Mouse (Mus musculus): ENCODE measurements around the gene Gpr156.
A peak's percentile ranks its signal among the peaks of the same experiment; 100 is the strongest.

The Gpr156 gene

DNA sequence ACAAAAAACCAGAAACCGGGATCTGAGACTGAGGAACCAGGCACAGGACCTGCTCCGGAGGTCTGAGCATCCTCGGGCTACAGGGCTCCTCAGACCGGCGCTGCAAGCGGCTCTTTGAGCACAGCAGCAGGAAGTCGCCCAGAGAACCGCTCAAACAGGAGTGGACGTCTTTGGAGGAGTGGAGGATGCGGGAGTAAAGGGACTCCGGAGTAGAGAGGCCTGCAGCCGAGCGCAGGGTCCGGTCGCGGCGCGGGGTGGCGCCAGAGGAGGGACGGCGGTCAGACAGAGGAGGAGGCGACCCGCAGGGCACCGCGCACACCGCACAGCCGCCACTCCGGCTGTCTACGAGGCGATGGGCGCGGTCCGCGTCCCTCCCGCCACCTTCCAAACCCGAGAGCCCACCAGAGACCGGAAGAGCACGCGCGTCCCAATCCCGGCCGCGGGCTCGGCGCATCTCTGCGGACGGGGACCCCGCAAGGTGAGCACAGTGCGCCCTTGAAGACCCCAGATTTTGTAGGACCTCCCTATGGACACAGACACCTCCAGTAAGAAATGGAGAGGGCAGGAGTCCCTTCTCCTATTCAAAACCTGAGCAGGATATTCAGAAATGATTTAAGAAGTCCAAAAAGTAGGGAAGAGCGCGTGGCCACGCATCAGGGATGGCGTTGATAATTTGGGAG, at the start of gene Gpr156:
Gene Gpr156, plus strand, starts transcription at position 359 of the 680 bp plus-strand sequence.
- peak; percentile 69 for DNase-seq (ENCODE audit: low spot score)

DNA sequence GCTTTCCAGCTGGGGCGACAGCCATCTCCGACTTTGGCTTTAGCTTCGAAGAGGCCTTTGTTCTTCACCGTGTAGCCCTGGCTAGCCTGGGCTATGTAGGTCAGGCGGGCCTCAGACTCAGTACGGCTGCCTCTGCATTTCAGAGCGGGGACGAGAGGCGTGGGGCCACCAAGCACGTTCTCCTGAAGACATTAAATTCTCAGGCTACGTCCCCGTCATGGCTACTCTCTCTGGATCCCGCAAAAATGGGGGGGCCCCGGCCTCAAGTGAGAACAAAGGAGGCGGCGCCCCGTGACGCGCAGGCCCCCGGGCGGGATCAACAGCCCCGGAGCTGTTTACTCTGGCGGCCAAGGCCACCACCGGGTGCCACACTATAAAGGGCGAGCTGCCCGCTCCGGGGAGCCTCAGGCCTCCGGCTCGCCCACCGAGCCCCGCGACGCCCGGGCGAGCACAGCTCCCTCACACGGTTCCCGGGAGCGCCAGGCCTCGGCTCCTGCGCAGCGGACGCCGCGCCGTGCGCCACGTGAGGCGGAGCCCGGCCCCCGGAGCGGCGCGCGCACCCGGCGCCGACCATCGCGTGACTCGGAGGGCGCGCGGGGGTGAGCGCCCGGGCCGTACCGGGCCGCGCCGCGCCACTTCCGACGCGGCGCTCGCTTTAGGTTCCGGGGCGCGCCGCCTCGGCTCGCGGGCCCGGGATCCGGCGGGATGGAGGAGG, 48.3 kb upstream of the Gpr156 start, which contains the start of gene Lrrc58:
Gene Lrrc58, plus strand, starts transcription at position 599 of the 715 bp plus-strand sequence.
- peak; percentile 90 for DNase-seq (ENCODE audit: low spot score)

DNA sequence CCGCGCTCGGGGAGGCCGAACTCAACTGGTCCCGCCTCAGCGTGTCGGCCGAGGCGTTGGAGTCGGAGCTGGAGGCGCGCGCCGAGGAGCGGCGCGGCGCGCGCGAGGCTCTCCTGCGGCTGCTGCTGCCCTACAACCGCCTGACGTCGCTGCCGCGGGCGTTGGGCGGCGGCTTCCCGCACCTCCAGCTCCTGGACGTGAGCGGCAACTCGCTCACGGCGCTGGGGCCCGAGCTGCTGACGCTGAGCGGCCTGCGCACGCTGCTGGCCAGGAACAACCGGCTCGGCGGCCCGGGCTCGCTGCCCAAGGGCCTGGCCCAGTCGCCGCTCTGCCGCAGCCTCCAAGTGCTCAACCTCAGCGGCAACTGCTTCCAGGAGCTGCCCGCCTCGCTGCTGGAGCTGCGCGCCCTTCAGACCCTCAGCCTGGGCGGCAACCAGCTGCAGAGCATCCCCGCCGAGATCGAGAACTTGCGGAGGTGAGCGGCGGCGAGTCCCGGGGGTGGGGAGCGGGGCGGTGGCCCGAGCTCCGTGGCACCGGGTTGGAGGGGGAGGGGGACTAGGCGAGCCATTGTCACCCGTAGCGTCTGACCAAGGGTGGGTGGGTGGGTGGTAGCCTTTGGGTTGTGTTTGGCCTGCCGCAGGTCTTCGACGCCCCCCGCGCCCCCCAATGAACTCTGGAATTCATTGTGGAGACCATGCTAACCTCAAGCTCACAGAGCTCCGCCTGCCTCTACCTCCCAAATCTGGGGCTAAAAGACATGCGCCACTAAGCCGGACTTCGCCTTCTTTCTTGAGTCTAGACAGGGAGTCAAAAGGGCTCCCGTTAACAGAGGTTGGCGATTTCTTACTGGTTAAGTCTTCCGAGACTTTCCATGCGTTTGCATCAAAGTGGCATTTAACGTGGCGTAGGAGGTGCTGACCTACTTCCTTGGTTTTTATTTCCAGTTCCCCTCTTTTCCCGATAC, 47.5 kb upstream of the Gpr156 start:
- DNase-seq (ENCODE audit: low spot score): peak; percentile 74

DNA sequence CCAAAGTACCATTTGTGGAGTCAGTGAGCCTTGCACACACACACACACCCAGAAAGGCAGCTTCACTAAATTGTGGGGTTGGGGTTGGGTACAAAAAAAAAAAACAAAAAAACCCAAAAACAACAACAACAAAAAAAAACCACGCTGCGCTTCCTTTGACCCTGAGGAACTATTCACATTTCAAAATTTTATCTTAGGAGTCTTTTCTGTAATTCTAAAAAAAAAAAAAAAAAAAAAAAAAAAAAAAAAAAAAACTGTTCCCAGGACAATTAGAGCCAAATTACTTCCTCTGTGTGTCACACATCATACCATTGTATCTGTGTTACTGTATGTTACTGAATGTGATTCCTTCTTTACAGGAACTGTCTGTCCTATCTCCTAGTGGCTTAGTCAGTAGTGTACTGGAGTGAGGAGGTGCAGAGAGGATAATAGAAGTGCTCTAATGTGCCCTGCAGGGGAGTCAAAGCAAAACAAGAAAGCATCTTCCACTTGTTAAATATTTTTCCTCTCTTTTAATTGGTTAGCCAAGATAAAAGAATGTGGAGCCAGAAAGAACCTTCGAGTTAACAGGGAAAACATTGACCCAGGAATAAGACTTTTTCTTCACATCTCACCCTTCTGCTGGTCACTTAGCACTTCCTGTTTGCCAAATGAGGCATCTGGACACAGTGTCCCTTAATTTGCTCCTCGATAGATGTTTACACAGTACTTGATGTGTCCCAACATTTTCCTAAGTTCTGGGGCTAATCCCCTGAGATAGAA, 46.6 kb upstream of the Gpr156 start:
- no peak for DNase-seq (ENCODE audit: low spot score)

DNA sequence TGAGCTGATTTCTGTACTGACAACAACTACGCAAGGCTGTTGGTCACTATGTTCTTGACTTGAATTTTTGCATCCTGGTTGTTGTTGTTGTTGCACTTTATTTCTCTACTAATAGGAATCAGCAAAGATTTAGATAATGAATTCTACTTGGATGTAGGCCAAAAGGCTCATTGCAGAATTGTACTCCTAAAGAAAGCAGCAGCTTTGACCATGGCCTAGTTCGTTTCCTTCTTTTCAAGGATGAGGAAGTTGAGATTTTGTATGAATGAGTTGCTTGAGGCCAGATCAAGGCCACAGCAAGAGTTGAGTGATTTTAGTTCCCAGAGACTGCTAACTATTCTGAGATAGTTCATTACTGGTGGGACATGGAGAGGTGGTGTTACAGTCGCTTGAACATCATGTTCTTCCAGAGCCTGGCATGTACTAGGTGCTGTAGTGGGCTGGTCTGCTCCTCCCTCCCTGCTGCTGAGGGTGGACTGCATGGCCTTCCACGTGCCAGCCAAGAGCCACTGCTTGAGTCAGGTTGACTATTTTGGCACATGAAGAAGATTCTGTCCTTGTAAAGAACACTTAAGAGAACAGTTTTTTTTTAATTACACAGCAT, 45.1 kb upstream of the Gpr156 start:
- DNase-seq (ENCODE audit: low spot score): no peak

DNA sequence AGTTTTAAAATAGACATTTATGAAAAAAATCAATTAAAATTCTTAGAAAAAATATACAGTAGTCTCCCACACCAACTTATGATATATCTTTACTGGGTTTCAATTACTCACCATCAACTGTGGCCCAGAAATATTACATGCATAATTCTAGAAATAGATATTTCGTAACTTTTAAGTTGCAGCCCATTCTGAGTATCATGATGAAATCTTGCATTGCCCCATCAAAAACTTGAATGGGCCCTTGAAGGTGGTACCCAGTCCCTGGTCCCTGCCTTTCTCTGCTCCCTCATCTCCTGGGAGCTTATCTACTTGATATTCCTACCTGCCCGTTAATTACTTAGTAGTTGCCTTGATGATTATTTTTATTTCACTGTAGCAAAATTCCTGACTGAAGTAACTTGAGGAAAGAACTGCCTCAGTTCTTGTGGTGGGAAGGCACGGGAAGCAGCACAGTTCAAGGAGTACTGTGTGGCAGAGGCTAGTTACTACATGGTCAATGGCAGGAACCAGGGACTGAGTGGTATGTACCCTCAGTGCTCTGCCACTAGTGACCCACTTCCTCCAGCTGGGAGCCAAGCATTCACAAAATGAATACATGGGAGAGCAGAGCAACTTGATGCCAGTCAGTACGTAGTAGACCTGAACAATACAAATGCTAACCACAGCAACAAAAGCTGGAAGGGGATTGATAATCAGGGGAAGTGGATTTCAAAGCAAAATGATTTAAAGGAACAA, 41.6 kb upstream of the Gpr156 start:
- no peak for DNase-seq (ENCODE audit: low spot score)

DNA sequence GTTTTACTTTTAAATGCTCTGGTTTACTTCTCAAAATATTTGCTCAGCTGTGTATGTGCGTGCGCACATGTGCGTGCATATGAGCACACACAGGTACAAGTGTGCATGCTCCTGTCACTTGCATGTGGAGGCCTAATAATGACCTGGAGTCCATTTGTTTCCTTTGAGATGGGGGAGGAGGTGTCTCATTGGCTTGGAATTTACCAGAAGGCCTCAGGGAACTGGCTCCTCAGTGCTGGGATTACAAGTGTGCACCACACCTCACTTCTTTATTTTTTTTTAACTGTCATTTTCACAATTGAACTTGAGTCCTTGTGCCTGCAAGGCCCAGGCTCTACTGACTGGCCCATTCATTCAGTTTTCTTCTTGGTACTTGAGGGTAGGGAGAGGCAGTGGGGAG, 38.9 kb upstream of the Gpr156 start:
- DNase-seq (ENCODE audit: low spot score): no peak

DNA sequence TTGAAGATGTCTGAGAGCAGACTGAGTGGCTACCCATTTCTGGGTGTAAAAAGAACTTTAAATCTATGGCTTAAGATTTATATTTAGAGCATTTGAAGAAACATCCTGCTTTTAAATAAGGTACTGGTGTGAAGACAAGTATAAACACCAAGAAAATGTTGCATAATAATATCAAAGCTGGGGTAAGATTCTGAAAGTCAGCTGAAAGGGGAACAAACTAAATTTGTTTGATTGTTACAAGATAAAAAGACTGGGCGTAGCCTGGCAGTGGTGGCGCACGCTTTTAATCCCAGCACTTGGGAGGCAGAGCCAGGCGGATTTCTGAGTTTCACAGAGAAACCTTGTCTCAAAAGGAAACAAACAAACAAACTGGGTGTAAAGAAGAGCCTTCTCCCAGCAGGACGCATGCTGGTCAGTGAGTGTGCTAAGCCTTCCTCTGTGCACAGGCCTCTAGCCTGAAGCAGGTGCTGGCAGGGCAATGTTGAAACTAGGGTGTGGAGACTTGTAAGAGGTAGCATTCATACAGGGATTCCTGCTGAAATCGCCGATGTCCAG, 37.3 kb upstream of the Gpr156 start:
- DNase-seq (ENCODE audit: low spot score): no peak

DNA sequence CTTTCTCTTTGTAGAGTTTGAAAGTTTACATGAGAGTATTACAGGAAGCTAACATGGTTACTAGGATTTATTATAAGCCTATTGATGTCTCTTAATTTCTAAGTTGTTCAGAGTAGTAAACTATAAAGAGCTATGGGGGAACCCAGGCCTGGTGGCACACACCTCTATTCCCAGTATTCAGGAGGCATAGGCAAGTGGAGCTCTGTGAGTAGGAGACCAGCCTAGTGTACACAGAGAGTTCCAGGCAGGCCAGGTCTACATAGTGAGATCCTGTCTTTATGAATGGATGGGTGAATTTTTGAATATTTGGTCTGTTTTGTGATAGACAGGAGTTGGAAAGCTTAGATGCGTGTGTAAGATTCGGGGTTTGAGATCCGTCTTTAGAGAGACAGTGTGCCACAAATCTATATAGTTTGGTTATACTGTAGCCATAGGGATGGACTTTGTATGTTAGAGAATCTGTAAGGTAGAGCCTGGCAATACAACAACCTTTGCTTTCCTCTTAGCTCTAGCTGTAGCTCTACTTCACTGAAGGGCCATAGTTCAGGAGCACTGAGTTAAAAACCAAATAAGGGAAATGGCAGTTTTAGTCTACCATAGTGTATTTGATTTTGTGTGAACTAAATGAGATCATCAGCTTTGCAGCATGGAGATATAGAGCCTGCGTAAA, 36.4 kb upstream of the Gpr156 start:
- DNase-seq (ENCODE audit: low spot score): no peak

DNA sequence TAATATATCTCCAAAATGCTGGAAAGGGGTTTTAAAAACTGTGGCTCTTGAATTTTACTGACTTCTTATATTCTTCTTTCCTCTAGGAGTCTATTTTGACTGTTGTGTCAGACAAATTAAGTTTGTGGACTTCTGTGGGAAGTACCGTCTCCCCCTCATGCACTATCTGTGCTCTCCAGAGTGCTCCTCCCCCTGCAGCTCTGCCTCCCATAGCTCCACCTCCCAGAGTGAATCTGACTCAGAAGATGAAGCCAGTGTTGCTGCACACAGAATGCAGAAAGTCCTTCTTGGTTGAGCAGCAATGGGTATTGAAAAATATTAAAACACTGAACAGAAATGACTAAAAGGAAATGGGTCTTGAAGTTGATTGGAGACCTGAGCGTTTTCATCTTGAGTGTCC, 35.1 kb upstream of the Gpr156 start:
- DNase-seq (ENCODE audit: low spot score): no peak

DNA sequence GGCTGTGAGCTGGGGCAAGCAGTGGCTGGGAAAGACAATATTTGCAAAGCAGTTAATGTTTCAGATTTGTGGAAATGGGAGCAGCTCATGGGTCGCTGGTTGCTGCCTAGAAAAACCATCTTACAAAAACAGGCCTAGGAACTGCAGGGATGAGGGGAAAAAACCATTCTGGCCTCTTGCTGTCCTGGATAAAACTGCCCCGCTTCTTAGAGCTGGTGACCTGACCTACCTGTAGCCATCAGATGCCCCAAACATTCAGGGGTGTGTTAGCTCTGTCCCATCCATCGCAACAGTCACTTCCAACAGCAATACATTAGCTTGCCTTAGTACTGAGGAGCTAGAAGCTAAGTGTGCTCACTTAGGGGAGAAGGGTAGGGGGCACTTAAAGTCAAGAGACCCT, 27.3 kb upstream of the Gpr156 start:
- DNase-seq (ENCODE audit: low spot score): no peak

DNA sequence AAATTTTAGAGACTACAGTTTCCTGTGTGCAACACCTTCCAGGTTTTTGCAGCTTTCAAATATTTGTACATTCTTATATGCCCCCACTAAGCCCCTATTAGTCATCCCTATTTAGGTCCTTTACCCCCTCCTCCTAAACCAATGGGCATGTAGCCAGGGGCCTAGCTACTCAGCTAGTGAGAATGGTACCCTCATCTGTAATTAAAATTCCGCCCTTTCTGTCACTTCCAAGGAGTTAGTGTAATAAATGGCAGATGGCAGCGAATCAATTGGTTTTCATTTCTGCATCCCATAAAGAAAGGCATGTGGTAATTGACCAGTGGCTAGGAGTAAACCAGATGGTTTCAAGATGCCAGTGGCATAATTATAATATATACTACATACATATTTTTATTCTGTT, 23.6 kb upstream of the Gpr156 start:
- no peak for DNase-seq (ENCODE audit: low spot score)

DNA sequence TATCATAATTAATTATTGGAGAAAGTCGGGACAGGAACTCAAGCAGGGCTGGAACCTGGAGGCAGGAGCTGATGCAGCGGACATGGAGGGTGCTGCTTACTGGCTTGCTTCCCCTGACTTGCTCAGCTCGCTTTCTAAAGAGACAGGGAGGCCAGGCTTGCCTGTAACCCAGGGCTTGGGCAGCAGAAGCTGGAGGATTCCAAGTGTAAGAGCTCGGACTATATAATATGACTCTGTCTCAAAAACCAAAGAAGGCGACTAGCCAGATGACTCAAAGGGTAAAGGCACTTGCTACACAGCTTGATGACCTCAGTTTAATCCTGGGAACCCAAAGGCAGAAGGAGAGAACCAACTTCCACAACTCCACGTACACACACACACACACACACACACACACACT, 22.9 kb upstream of the Gpr156 start:
- DNase-seq (ENCODE audit: low spot score): no peak

DNA sequence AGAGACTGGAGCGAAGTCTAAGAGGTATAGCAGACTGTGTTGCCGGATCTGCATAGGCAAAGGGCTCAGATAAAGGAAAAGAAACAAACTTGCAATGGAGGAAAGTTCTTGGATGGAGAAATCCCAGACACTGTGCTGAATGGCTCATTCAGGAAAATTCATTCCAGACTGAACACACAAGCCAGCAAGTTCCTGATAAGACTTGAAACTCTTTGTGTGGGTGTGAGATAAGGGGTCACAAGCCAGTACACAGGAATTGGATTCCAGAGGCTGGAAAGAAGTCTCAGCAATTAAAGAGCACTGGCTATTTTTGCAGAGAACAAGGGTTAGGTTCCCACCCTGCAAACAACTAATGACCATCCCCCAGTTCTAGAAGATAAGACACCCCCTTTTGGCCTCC, 22.4 kb upstream of the Gpr156 start:
- no peak for DNase-seq (ENCODE audit: low spot score)

DNA sequence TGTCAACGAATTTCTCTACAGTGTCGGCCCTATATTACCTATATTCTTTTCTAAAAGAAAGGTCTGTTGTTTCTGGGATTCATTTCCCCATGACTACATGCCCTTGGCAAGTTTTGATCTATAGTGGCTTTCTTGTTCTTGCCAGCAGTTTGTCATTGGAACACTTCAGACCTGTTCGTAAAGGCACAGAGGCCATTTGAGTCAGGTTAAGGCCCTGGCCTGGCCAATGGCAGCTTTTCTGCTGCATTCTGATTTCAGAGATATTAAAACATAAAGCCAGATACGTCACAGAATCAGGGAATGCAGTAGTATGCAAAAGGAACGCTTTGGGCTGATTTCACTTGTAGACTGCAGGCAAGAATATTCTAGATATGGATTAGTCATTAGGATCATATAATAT, 17.5 kb upstream of the Gpr156 start:
- DNase-seq (ENCODE audit: low spot score): no peak

DNA sequence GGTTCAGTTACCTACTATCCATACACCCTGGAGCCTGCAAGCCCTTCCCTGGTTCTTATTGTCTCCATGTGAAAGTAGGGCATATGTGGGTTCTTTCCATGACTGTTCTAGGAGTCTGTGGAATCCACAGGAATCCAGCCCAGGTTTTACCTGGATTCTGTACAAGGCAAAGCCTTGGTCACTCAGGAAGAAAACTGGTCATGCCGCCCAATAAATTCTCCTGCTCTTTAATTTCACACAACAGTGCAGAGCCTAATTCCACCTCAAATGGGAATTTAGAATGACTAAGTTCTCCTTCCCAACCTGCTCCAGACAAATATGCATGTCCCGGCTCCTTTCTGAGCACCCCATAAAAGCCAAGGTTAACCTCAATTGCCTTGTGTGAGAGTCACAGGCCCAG, 16.9 kb upstream of the Gpr156 start:
- DNase-seq (ENCODE audit: low spot score): no peak

DNA sequence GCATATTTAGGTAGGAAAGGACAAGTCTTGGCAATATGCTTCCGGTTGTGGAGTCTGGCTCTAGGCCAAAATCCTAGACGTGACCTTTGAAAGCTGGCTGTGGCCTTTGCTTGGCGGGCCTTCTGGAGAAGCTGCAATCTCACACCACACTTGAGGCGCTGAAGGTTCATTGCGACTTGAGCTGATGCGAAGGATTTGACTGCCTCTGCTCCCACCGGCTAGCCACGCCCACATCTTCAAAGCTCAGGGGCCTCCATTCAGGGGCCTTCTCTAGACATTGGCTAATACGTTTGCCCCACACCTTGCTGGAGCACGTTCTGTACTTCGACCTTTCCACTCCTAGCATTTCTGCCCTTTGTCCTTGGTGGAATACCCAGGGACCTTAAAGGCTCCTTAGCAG, 15.0 kb upstream of the Gpr156 start:
- DNase-seq (ENCODE audit: low spot score): no peak

DNA sequence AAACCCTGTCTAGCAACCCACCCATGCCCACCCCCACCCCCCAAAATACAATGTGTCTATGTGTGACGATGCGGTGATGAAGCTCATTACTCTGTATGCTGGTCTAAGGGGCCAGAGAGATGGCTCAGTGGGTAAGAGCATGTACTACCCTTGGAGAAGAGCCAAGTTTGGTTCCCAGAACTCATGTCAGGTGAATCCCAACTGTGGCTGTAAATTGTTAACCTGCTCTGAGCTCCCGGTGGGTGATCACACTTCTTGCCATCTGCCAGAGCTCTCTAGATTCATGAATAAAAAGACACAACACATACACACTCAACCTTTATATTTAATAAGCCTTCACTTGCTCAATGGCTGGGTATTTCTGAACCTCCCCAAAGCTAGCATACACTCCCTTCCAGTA, 9.8 kb upstream of the Gpr156 start:
- DNase-seq (ENCODE audit: low spot score): no peak

DNA sequence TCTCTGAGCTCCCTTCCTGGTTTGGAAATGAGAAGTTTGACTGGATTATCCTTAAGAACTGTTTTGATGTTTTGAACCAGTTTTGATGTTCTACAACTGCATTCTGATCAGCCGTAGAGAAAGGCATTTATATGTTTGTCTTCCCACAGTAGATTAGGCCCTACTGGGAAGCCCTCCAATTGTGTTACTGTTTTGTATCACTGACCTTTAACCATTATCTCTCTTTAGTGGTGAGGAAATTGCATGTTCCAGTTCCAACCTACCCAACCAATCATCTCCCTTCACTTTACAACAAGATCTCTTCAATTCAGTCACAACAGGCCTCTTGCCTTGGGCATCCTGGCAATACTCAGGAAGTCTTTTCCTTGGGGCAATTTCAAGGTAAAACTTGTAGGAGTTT, 5.2 kb upstream of the Gpr156 start:
- no peak for DNase-seq (ENCODE audit: low spot score)

DNA sequence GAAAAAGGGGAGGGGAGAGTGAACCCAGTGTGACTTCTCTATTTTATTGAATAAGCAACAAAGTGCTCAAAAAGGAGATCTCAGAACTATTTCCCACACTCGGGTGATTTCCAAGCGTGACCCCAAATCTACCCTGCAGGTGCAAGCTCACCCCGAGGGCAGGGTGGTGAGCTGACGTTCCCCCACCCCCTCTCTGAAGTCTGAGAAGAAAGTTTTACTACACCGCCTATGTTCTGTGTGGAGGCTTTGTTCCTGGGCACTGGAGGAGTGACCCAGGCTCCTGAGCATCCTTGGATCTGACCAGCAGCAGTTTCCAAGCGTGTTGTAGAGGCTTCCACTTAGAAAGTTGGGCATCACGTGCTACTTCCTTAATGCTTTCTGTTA, 514 bp downstream of the Gpr156 start:
- no peak for DNase-seq (ENCODE audit: low spot score)

Data from testis, postnatal 10 days (tissue).